Mouse (Mus musculus) splenic B cell, adult 2 months (primary cell): ENCODE data around the gene Cela3b.
A peak's percentile ranks its signal among the peaks of the same experiment; 100 is the strongest.

Experiments used
- DNase-seq: peaks from one replicate; pipeline ENCODE4 v3.0.0-alpha.2; 2011; ENCODE audit warnings: low read depth, low spot score
- H3K27me3 ChIP-seq: 2 replicates; pipeline ENCODE4 v1.6.1; 2012; ENCODE audit warnings: mild to moderate bottlenecking, low read length, moderate library complexity, mixed read lengths; ENCODE audit not compliant: control insufficient read depth, poor library complexity, insufficient read depth, severe bottlenecking
- H3K36me3 ChIP-seq: 2 replicates; pipeline ENCODE4 v1.6.1; 2012; ENCODE audit warnings: mild to moderate bottlenecking, low read length, moderate library complexity, mixed read lengths; ENCODE audit not compliant: control insufficient read depth, poor library complexity, insufficient read depth, severe bottlenecking

Gene Cela3b

DNA sequence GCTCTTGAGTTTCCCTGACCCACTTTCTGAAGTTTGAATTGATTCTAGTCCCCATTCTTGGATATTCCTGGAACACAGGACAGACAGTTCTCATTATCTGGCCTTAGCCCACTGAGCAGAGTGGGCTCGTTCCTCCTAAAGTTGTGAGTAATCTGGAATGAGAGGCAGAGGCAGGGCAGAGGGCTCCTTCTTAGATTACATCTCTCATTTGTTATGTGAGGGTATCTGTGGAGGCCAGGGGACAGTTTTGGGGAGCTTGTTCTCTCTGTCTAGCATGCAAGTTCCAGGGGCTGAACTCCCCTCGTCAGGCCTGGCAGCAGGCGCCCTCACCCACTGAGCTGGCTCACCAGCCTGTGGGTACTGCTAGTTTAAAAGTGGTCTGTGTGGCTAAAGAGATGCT lies 51.3 kb downstream of the Cela3b start:
- Histone ChIP-seq H3K27me3 (no peaks in the 10 kb centered on the region), H3K36me3 (no peaks in the 10 kb centered on the region)
- DNase-seq = no peak

DNA sequence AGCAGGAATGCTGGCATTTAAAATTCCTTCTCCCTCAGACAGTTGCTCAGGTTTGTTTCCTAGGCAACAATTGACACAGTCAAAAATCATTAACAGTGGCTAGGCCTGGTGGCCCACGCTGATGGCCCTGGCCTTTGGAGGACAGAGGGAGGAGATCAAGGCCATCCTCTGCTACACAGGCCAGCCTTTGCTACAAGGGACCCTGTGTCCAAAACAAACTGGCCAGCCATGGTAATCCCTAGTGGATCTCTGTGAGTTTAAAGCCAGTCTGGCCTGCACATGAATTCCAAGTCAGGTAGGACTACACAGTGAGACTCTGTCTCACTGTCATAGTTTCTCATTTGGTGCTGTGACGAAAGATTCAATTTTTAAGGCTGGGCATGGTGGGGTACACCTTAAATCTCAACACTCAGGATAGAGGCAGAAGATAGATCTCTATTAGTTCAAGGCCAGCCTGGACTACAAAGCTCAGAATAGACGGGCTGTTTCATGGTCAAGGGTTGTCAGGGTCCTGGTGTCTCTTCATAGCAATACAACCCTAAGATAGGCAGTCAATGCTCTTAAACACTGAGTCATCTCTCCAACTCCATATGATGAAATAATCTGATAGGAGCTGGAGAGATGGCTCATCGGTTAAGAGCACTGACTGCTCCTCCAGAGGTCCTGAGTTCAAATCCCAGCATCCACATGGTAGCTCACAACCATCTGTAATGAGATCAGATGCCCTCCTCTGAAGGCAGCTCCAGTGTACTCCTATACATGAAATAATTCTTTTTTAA lies 52.6 kb downstream of the Cela3b start:
- DNase-seq = no peak
- Histone ChIP-seq H3K27me3 (no peaks in the 10 kb centered on the region), H3K36me3 (no peaks in the 10 kb centered on the region)

DNA sequence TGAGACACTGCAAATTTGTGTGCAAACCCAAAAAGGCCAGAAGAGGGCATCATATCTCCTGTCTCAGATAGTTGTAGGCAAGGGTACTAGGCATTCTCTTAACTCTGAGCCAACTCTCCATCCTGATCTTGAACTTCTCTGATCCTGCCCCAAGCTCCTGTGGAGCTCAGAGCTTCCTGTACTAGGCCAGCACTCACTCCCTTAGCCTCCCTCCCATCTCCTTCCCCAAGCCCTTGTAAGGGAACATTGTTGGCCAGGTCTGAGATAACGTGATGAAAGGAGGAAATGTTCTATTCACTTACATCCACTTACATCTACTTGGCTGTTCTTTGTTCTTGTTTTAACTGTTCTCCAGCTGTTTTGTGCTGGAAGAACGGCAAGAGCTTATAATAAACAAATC lies 53.6 kb downstream of the Cela3b start:
- Histone ChIP-seq H3K27me3 (no peaks in the 10 kb centered on the region), H3K36me3 (no peaks in the 10 kb centered on the region)
- peak; percentile 28 for DNase-seq

DNA sequence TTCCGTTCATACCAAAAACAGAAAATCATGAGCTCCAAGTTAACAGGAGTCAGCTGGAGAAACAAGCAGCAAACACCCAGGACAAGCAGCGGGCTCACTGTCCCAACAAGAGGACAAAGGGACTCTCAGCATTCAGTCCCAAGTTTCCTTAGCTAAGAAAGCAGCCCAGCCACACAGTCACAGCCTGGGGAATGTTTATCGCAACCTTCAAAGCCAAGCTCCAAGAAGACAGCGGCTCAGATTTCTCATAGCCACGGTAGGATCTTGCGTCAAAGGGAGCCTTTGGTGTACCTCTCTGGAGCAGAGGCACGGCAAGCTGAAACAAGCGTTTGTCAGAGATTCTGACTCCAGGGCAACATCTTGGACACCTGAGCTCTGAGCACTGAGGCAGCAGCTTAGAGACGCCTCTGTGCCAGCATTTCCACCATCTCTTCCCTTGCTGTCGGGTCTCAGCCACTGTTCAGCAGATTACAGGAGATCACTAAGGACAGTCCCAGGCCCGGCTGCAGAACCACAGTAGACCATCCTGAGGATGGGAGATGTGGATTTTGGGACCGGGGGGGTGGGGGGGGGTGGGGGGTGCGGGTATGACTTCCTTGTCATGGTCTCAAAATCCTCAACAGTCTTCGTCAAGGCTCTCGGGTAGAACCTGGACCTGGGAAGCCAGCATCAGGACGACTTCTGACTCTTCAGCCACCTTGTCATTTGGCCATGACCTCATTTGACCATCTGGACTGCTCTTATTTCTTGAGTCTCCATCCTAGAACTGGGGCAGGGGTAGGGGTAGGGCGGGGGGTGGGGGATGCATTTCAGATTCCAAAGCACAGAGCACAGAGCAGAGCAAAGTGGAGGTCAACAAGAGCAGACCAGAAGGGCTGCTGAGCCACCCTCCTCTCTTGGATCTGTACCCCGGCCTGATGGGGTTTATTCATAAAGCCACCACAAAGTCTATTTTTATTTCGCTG lies 54.7 kb downstream of the Cela3b start:
- Histone ChIP-seq H3K36me3 (no peaks in the 10 kb centered on the region), H3K27me3 (no peaks in the 10 kb centered on the region)
- DNase-seq = no peak

DNA sequence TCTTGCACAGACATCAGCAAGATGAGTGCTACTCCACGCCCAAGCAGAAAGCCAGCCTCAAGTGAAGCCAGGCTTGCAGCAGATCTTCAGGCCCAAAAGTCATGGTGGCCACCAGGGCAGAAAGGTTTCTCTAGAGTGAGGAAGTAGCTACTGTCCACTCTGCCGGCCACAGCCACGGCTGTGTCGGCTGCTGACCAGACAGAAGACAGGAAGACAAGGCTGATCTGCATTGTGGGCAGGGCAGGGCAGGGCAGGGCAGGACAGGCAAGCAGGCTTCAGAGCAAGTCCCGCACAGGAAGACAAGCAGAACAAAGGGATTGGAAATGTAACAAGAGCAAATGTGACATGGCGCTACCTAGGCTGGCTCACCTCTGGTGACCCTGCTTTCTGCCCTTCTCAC lies 56.6 kb downstream of the Cela3b start:
- no peaks in the 10 kb centered on the region for H3K36me3 ChIP-seq
- H3K27me3 ChIP-seq = no peaks in the 10 kb centered on the region
- DNase-seq = no peak

DNA sequence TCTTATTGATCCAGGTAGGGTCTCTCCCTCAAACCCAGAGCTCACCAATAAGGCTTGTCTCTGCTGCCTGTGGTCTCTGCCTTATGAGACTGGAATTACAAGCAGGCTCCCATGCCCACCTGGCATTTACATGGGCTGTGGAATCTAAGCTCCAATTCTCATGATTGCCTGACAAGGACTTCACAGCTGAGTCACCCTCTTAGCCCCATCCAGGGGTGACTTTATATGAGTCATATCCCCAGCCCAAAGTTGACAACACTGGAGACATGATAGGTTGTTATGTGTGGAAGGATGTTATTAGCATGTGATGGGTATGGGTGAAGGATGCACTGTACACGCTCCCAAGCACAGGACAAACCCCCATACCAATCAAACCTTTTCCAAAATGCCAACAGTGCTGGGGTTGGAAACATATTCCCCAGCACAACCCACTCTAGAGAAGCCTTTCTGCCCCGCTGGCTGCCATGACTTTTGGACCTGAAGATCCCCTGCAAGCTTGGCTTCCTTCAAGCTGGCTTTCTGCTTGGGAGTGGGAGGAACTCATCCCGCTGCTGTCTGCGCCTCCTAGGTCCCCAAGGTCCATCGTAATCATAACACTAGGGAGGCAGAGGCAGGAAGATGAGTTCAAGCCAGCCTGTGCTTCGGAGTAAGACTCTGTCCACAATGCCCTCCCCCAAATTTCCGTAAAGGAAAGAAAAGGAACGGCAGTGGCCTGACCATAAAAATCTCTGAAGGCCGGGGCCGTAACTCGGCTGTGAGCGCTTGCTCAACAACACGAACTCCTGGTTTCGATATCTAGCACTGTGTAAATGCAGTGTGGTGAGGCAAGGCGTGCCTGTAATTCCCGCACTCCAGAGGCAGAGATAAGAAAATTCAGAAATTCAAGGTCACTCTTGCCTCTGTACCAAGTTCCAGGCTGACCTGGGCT lies 58.5 kb downstream of the Cela3b start:
- Histone ChIP-seq H3K27me3 (no peaks in the 10 kb centered on the region), H3K36me3 (no peaks in the 10 kb centered on the region)

More for the DNA sequence above, 58.5 kb downstream of the Cela3b start:
- DNase-seq = no peak
